9 mouse cellular contexts compared by ENCODE assay signal in genomic region chr12:56612761-56613437, GRCm38 (mm10). TPM values are rescaled to one million over a fixed set of nuclear protein-coding genes. Genes with fewer than 3 reads are reported as not detected.
DNase-seq lines count a peak whose midpoint lies in the region; ATAC-seq lines count a peak whose summit lies in the region.
"Had no signal": no experiment of that assay in that cellular context is flagged by ENCODE, and none has a peak within 500 bp of the region (broad histone marks: within the 10 kb centered on the region; RNA-seq: fewer than 3 reads in every experiment).

Nkx2-9 (minus strand) TSS chr12:56613284.

- intact Hi-C loops in heart, postnatal 10 days (cut with DNase I), result no loop called here

- H3K9ac ChIP-seq in heart, embryonic 11.5 days (ENCODE audit: low read depth, low read length), result no peak within 1 kb of the TSS
- H3K9ac ChIP-seq in hindbrain, embryonic 14.5 days, result no peak within 1 kb of the TSS
- no peak within 1 kb of the TSS for H3K9ac ChIP-seq in midbrain, embryonic 14.5 days (replicated peaks; ENCODE audit: low read length)

- no peak for ATAC-seq in heart, embryonic 11.5 days (replicated peaks; ENCODE audit: insufficient number of reproducible peaks, low FRiP score, low TSS enrichment)
- 0 out of 2 replicates have a peak, but pooled peaks have one; percentile 18 for ATAC-seq in hindbrain, embryonic 14.5 days (ENCODE audit: low FRiP score)
- 0 out of 2 replicates have a peak, but pooled peaks have one; percentile 17 for ATAC-seq in midbrain, embryonic 14.5 days (ENCODE audit: low FRiP score, low TSS enrichment)

- H3K27ac ChIP-seq in heart, embryonic 11.5 days (ENCODE audit: low read depth, low read length), result no peak within 1 kb of the TSS
- no peak within 1 kb of the TSS for H3K27ac ChIP-seq in hindbrain, embryonic 14.5 days
- no peak within 1 kb of the TSS for H3K27ac ChIP-seq in midbrain, embryonic 14.5 days (replicated peaks; ENCODE audit: low read depth, low read length)

- under 1% methylated on average over 40 of the region's 40 CpGs for WGBS in heart, embryonic 11.5 days (ENCODE audit: insufficient replicate concordance)
- WGBS in hindbrain, embryonic 14.5 days, result under 1% methylated on average over 40 of the region's 40 CpGs
- under 1% methylated on average over 40 of the region's 40 CpGs for WGBS in midbrain, embryonic 14.5 days

- peak within 1 kb of the TSS; percentile 74 for H3K4me2 ChIP-seq in heart, embryonic 11.5 days
- peak within 1 kb of the TSS; percentile 39 for H3K4me2 ChIP-seq in hindbrain, embryonic 14.5 days (replicated peaks)
- H3K4me2 ChIP-seq in midbrain, embryonic 14.5 days (ENCODE audit: low read length), result peak within 1 kb of the TSS; percentile 48

- peaks cover 84% of the 10 kb centered on the region for H3K27me3 ChIP-seq in heart, embryonic 11.5 days (ENCODE audit: control insufficient read depth, insufficient read depth, low read length)
- peaks cover 95% of the 10 kb centered on the region for H3K27me3 ChIP-seq in hindbrain, embryonic 14.5 days (ENCODE audit: control insufficient read depth, insufficient read depth, low read length)
- peaks cover 94% of the 10 kb centered on the region for H3K27me3 ChIP-seq in midbrain, embryonic 14.5 days (ENCODE audit: control insufficient read depth, insufficient read depth, low read length)

- H3K4me3 ChIP-seq in heart, embryonic 11.5 days (ENCODE audit: low read depth, low read length), result peak within 1 kb of the TSS; percentile 43
- peak within 1 kb of the TSS; percentile 26 for H3K4me3 ChIP-seq in hindbrain, embryonic 14.5 days (replicated peaks; ENCODE audit: low read length)
- H3K4me3 ChIP-seq in midbrain, embryonic 14.5 days (replicated peaks; ENCODE audit: low read depth, low read length), result peak within 1 kb of the TSS; percentile 27

- DNase-seq in heart, postnatal 10 days, result no peak
- peak; percentile 51 for DNase-seq in R1 (ENCODE audit: low read depth, low spot score)
- DNase-seq in hindbrain, embryonic 14.5 days (ENCODE audit: low spot score), result no peak
- no peak for DNase-seq in midbrain, embryonic 14.5 days
- no peak for DNase-seq in right cerebral cortex, adult 18-20 months
- no peak for DNase-seq in adrenal gland, postnatal 25 days
- DNase-seq in layer of hippocampus, postnatal 25 days (ENCODE audit: extremely low spot score in 1 of 2, low spot score in 1 of 2), result no peak
- DNase-seq: B cell, adult 2 months had no signal

- no peaks in the 10 kb centered on the region for H3K9me3 ChIP-seq in heart, embryonic 11.5 days (replicated peaks; ENCODE audit: control insufficient read depth, low read length)
- H3K9me3 ChIP-seq in hindbrain, embryonic 14.5 days (ENCODE audit: control insufficient read depth, low read length), result no peaks in the 10 kb centered on the region
- H3K9me3 ChIP-seq in midbrain, embryonic 14.5 days (ENCODE audit: control insufficient read depth, low read length), result no peaks in the 10 kb centered on the region

- 0 out of 2 replicates have a peak, but pooled peaks cover 14% of the 10 kb centered on the region for H3K4me1 ChIP-seq in heart, embryonic 11.5 days (ENCODE audit: control insufficient read depth, insufficient read depth, low read length)
- H3K4me1 ChIP-seq in hindbrain, embryonic 14.5 days (replicated peaks; ENCODE audit: control insufficient read depth, insufficient read depth, low read length), result peaks cover 8% of the 10 kb centered on the region; the same call in 1 of the 2 replicates
- H3K4me1 ChIP-seq in midbrain, embryonic 14.5 days (ENCODE audit: control insufficient read depth, insufficient read depth, low read length), result peaks cover 5% of the 10 kb centered on the region

- no peaks in the 10 kb centered on the region for H3K36me3 ChIP-seq in heart, embryonic 11.5 days (ENCODE audit: control insufficient read depth, insufficient read depth, low read length)
- no peaks in the 10 kb centered on the region for H3K36me3 ChIP-seq in hindbrain, embryonic 14.5 days (replicated peaks; ENCODE audit: control insufficient read depth, insufficient read depth)
- H3K36me3 ChIP-seq in midbrain, embryonic 14.5 days (ENCODE audit: control insufficient read depth, insufficient read depth, low read length), result no peaks in the 10 kb centered on the region

RNA-seq across cellular contexts. Expression of gene Nkx2-9, which starts in this region (rescaled TPM):
- polyA plus RNA-seq in heart, embryonic 11.5 days (2014; fragmentation: Nextera tagmentation; extraction: Ambion mirVana), result 0.24 TPM in 1 of 2 replicates, not detected in the other
- total RNA-seq in heart, postnatal 10 days (2021), result under 1 TPM in 1 of 2 experiments, not detected in 1; 0.34 TPM
- polyA plus RNA-seq in hindbrain, embryonic 14.5 days (2014; fragmentation: Nextera tagmentation; extraction: Ambion mirVana), result not detected in 2 replicates
- polyA plus RNA-seq in midbrain, embryonic 14.5 days (2014; fragmentation: Nextera tagmentation; extraction: Ambion mirVana), result 0.17 and 0.18 TPM in 2 replicates
- 0.33 TPM in 1 of 2 replicates, not detected in the other for total RNA-seq in adrenal gland, postnatal 25 days (2021)
- total RNA-seq in layer of hippocampus, postnatal 25 days (2021), result not detected

Comparison
In these comparisons a context has a peak if more than half of its experiments do, and no peak if none do; other contexts are left out.
1. Peak in ATAC-seq, H3K4me3 ChIP-seq and H3K4me2 ChIP-seq in hindbrain, embryonic 14.5 days; RNA of the gene not detected or under 1 TPM.
2. Peak in ATAC-seq, H3K4me3 ChIP-seq and H3K4me2 ChIP-seq in midbrain, embryonic 14.5 days; RNA of the gene not detected or under 1 TPM.